Mouse (Mus musculus) kidney, embryonic 15.5 days (tissue): ENCODE data around the gene Gpd1. TPM values are rescaled to one million over a fixed set of nuclear protein-coding genes. Genes with fewer than 3 reads are reported as not detected.

Source experiments
- ATAC-seq: fragments of 200-750 bp; cut with Nextera tagmentation; replicated peaks from 2 replicates; pipeline ENCODE4 v1.8.0; 2017; ENCODE audit warnings: moderate TSS enrichment; ENCODE audit not compliant: low FRiP score
- H3K27ac ChIP-seq: fragments of 300-500 bp; sonication (generic); 2 replicates; pipeline ENCODE4 v1.5.1; 2015; ENCODE audit warnings: mild to moderate bottlenecking, inconsistent platforms
- H3K27me3 ChIP-seq: fragments of 300-500 bp; sonication (generic); 2 replicates; pipeline ENCODE4 v1.6.1; 2015; ENCODE audit warnings: inconsistent platforms
- H3K36me3 ChIP-seq: fragments of 300-500 bp; sonication (generic); 2 replicates; pipeline ENCODE4 v1.6.1; 2015; ENCODE audit warnings: inconsistent platforms
- H3K4me1 ChIP-seq: fragments of 300-500 bp; sonication (generic); 2 replicates; pipeline ENCODE4 v1.6.1; 2015; ENCODE audit warnings: inconsistent platforms
- H3K4me2 ChIP-seq: fragments of 300-500 bp; sonication (generic); 2 replicates; pipeline ENCODE4 v1.6.1; 2015; ENCODE audit warnings: moderate library complexity, mild to moderate bottlenecking, inconsistent platforms
- H3K4me3 ChIP-seq: fragments of 300-500 bp; sonication (generic); replicated peaks from 2 replicates; pipeline ENCODE4 v1.5.1; 2015; ENCODE audit warnings: mild to moderate bottlenecking, inconsistent platforms
- H3K9ac ChIP-seq: fragments of 300-500 bp; sonication (generic); 2 replicates; pipeline ENCODE4 v1.6.1; 2015; ENCODE audit warnings: mild to moderate bottlenecking, inconsistent platforms
- H3K9me3 ChIP-seq: fragments of 300-500 bp; sonication (generic); replicated peaks from 2 replicates; pipeline ENCODE4 v1.6.1; 2016; ENCODE audit warnings: inconsistent platforms
- whole genome bisulfite sequencing: fragments of 180-500 bp; shearing (Covaris S2); methylation state at CpG from one replicate; pipeline ENCODE4 v1.1.7; 2015; ENCODE audit warnings: mixed read lengths; 5-methylcytosine and 5-hydroxymethylcytosine counted together
- polyA plus RNA-seq: library from polyadenylated mRNA; unstranded; fragments of >200 nt; fragmentation: Nextera tagmentation; extraction: Ambion mirVana; gene quantifications from 2 replicates; pipeline ENCODE4 v1.2.1, GENCODE M21; 2015

Gpd1 gene
- polyA plus RNA-seq, 1 experiment from 2014 or later = 28.5 TPM

DNA sequence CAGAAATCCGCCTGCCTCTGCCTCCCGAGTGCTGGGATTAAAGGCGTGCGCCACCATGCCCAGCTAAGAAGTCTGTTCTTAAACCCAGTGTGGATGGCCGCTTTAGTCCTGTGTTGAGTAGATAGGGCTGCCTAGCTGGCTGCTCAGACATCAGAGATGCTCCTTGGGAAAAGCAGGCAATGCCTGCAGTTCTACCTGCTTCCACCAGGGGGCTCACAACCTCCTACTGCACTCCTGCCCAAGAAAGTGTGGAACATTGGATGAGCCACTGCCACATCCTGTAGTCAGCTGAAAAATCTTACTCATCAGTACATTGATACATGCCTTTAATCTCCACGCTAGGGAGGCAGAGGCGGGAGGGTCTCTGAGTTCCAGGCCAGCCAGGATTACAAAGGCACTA is 2.5 kb upstream of the Gpd1 start:
- Histone ChIP-seq H3K4me2 (no peak overlapping the region), H3K4me1 (peaks cover 54% of the 10 kb centered on the region), H3K9ac (no peak overlapping the region), H3K9me3 (no peaks in the 10 kb centered on the region), H3K27me3 (no peaks in the 10 kb centered on the region), H3K4me3 (no peak overlapping the region), H3K27ac (no peak overlapping the region; the same call in 1 of the 2 replicates), H3K36me3 (peaks cover 47% of the 10 kb centered on the region)
- ATAC-seq = no peak
- WGBS = 59% methylated on average over 7 of the region's 7 CpGs

DNA sequence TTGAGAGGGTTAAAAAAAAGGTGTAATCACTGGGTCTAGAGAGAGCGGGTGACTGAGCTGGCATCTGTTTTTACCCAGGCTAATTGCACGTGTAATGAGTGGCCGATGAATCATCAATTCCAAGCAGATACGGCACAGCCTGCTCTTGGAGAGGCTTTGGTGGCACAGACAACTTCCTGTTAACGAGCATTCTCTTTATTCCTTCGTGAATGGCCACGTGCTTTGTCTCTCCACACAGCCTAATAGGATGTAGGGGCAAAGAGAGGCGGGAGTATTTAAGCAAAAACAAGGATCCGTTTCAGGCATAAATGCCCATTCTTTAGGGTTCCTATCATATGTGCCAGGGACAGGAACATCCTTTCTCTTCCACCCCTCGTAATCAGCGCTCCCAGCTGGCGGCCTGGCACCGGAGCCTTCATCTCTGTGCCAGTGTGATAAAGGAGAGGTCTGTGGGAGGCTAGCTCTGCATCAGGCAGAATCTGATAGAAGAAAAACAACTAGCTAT is 1.9 kb upstream of the Gpd1 start:
- Histone ChIP-seq H3K36me3 (peaks cover 41% of the 10 kb centered on the region), H3K4me2 (no peak overlapping the region)

DNA sequence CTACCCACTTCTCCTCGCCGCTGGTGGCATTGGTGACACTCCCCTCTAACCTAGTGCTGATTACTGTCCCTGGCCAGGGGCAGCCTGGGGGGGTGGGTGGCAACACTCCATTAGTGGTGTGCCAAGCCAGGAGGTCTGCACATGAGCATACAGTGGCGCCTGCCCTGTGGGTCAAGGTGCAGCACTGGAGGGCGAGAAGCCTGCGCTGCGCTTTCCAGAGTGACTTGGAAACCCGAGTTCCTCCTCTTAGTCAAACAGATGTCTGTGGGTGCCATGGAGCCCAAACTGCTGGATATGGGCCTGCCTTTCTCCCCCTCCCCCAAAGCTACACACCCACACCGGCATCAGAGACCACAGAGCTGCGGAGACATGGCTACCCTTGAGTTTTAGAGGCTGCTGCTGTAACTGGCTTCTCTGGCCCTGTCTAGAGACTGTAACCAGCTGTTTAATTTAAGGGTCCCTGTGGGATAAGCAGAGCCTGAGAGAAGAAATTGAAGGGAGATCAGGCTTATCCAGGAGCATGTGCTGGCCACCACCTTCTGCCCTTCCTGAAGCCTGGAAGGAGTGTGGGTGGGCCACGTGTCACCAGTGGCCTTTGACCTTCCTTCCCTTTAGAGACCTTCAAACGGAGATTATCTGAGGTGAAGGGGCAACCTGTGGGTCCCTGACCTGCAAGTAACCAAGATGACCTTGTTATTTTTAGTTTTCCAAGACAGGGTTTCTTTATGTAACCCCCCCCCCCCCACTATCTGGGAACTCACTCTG is 1.2 kb upstream of the Gpd1 start:
- Histone ChIP-seq H3K4me1 (peaks cover 54% of the 10 kb centered on the region), H3K27me3 (no peaks in the 10 kb centered on the region), H3K9ac (no peak overlapping the region), H3K4me2 (peak overlapping the region; percentile 9; the same call in 1 of the 2 replicates), H3K36me3 (peaks cover 34% of the 10 kb centered on the region), H3K27ac (peak overlapping the region; percentile 48), H3K9me3 (no peaks in the 10 kb centered on the region), H3K4me3 (no peak overlapping the region)
- ATAC-seq = no peak
- 49% methylated on average over 11 of the region's 11 CpGs for WGBS

More for the DNA sequence above, 1.9 kb upstream of the Gpd1 start:
- no peaks in the 10 kb centered on the region for H3K9me3 ChIP-seq
- peaks cover 54% of the 10 kb centered on the region for H3K4me1 ChIP-seq
- no peak overlapping the region for H3K4me3 ChIP-seq
- no peaks in the 10 kb centered on the region for H3K27me3 ChIP-seq
- H3K27ac ChIP-seq = peak overlapping the region; percentile 48
- no peak overlapping the region for H3K9ac ChIP-seq
- 76% methylated on average over 13 of the region's 13 CpGs for WGBS
- no peak for ATAC-seq

DNA sequence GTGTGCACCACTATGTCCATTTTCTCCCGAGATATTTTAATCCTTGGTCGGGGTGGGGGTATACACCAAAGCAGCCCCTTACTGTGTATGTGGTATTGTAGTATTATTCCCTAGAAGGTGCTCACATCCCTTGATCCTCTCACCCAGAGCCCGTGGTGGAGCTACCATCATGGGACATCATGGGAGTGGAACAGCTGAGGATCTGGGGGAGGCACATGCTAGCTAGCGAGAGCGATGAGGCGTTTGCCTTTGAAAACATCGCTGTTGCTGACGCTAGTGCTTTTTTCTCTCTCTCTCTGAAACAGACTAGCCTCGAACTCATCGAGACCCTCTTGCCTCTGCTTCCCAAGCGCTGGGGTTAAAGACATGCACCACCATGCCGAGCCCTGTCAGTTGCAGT is 501 bp upstream of the Gpd1 start:
- no peak overlapping the region; the same call in 1 of the 2 replicates for H3K27ac ChIP-seq
- no peak for ATAC-seq
- no peak overlapping the region for H3K4me3 ChIP-seq
- H3K9ac ChIP-seq = no peak overlapping the region
- WGBS = 72% methylated on average over 12 of the region's 12 CpGs
- H3K4me2 ChIP-seq = no peak overlapping the region
- H3K9me3 ChIP-seq = no peaks in the 10 kb centered on the region
- no peaks in the 10 kb centered on the region for H3K27me3 ChIP-seq
- H3K36me3 ChIP-seq = peaks cover 27% of the 10 kb centered on the region
- peaks cover 57% of the 10 kb centered on the region for H3K4me1 ChIP-seq

DNA sequence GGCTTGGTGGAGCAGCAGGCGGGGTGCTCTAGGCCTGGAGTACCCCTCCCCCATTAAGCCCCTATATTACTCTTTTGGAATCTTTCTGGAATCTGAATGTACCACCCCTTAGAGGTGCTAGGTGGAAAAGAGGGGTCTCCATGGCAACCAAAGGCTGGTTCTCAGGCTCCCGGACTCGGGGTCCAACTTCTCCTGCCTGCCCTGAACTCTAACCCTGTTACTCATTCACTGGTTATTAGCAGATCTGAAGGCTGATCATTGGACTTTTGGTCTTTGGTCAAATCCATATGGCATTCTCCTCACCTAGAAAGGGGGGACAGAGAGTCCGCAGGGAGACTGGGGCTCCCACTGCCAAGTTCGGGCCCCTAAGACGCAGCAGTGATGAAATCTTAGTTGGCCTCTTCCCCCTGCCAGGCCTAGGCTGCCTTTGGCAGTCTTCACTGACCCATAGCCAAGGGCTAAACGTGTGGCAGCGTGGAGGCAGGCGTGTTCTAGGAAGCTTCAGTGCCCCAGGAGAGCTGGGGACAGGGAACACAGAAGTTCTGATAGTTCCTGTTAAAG is 1.2 kb downstream of the Gpd1 start:
- Histone ChIP-seq H3K9me3 (no peaks in the 10 kb centered on the region), H3K27ac (peak overlapping the region; percentile 73; the same call in 1 of the 2 replicates), H3K4me2 (peak overlapping the region; percentile 41), H3K4me1 (peaks cover 61% of the 10 kb centered on the region), H3K36me3 (peaks cover 10% of the 10 kb centered on the region), H3K9ac (no peak overlapping the region), H3K4me3 (peak overlapping the region; percentile 20; the same call in 1 of the 2 replicates), H3K27me3 (no peaks in the 10 kb centered on the region)
- no peak for ATAC-seq
- 73% methylated on average over 9 of the region's 9 CpGs for WGBS

DNA sequence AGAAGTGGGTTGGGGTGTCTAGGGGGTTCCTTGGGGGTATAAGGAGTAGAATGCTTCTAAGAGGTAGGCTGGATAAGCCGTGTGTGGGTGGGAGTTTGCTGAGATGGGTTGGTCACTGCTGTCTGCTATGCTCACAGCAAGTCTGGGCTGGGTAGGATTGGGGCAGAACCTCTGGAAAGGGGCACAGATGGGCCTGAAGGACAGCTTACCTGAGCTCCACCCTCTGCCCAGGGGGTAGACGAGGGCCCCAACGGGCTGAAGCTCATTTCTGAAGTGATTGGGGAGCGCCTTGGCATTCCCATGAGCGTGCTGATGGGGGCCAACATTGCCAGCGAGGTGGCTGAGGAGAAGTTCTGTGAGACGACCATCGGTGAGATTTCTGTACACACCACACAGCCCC is 2.5 kb downstream of the Gpd1 start:
- WGBS = 84% methylated on average over 8 of the region's 8 CpGs
- Histone ChIP-seq H3K36me3 (no peaks in the 10 kb centered on the region), H3K27ac (no peak overlapping the region), H3K4me3 (no peak overlapping the region), H3K27me3 (no peaks in the 10 kb centered on the region), H3K4me1 (peaks cover 75% of the 10 kb centered on the region), H3K4me2 (no peak overlapping the region), H3K9me3 (no peaks in the 10 kb centered on the region), H3K9ac (no peak overlapping the region)
- ATAC-seq = no peak

DNA sequence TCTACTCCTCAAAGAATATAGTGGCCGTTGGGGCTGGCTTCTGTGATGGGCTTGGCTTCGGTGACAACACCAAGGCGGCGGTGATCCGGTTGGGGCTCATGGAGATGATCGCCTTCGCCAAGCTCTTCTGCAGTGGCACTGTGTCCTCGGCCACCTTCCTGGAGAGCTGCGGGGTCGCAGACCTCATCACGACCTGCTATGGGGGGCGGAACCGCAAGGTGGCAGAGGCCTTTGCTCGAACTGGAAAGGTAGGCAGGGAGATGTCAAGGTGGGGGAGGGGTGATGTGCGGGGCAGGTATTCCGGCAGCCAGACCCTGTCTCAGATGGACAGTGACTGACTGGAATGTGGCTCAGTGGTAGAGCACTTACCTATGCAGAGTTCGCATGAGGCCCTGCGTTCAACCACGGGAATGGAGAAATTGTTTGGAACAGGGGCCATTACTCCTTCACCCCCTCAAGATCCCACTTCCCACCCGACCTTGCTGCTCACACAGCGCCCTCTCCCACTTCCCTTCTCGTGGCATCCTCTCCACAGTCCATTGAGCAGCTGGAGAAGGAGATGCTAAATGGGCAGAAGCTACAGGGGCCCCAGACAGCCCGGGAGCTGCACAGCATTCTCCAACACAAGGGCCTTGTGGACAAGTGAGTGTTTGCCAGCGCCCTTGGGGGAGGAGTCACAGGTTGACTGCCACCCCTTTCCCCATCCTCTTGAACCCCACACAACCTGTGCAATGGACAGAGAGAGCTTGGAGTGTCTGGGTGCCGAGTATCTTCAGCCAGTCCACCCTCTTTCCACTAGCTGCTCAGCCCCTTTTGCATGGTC is 4.8 kb downstream of the Gpd1 start:
- Histone ChIP-seq H3K36me3 (no peaks in the 10 kb centered on the region), H3K27me3 (no peaks in the 10 kb centered on the region), H3K4me1 (peaks cover 66% of the 10 kb centered on the region), H3K27ac (0 out of 2 replicates have a peak overlapping the region, but pooled peaks have one; percentile 6), H3K4me2 (no peak overlapping the region), H3K9ac (no peak overlapping the region), H3K4me3 (no peak overlapping the region), H3K9me3 (no peaks in the 10 kb centered on the region)
- WGBS = 76% methylated on average over 25 of the region's 25 CpGs
- no peak for ATAC-seq

DNA sequence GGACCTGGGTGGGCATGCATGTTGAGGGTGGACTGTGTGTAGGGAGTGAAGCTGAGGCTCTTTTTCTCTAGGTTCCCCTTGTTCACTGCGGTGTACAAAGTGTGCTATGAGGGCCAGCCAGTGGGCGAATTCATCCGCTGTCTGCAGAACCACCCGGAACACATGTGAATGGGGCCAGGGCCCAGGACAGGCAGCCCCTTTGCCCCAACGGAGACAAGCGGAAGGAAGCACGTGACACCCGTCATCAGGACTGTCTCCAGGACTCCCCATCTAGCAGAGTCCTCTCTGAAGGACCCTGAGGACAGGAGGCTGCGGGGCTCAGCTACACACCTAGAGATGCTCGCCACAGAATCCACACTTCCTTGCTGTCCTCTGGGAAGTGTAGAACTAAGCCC is 5.8 kb downstream of the Gpd1 start:
- no peaks in the 10 kb centered on the region for H3K9me3 ChIP-seq
- H3K9ac ChIP-seq = no peak overlapping the region
- peaks cover 60% of the 10 kb centered on the region for H3K4me1 ChIP-seq
- H3K4me2 ChIP-seq = peak overlapping the region; percentile 70; the same call in 1 of the 2 replicates
- 65% methylated on average over 10 of the region's 10 CpGs for WGBS
- H3K4me3 ChIP-seq = no peak overlapping the region
- H3K27ac ChIP-seq = peak overlapping the region; percentile 97
- peaks cover 8% of the 10 kb centered on the region for H3K36me3 ChIP-seq
- ATAC-seq = no peak
- no peaks in the 10 kb centered on the region for H3K27me3 ChIP-seq

DNA sequence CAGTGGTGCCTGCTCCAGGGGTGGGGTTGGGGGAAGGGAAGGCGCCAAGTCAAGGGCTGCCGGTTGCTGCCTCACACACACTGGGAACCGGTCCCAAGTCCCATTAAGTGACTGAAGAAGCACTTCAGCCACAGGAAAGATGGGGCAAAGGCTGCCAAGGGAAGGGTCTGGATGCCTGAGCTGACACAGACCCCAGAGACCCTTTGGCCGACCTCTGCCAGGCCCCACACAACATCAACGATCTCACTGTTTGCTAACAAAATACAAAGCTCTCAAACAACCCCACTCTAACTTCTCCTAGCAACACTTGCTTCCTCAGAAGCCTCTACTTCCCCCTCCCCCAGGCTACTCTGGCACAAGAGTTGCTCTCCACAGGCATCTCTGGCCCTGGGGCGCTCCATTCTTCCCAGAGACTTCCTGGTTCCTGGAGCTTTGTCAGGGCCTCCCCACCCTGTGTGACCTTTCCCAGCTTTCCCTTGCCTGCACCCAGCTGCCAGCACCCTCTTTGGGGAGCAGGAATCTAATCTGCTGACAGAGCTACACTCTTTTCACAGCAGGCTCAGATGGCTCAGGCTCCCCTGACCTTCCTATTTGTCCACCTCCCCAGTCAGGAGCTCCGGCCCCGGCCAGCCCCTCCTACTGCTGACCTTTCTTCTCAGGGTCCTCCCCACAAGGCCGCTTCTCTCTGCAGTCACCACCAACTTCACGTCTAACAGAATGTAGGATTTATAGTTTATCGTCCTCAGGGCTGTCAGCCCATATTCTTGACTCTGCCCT is 6.4 kb downstream of the Gpd1 start:
- peaks cover 54% of the 10 kb centered on the region for H3K4me1 ChIP-seq
- H3K27me3 ChIP-seq = no peaks in the 10 kb centered on the region
- ATAC-seq = peak; percentile 15; the same call in 1 of the 2 replicates
- H3K9ac ChIP-seq = peak overlapping the region; percentile 30
- no peak overlapping the region for H3K4me3 ChIP-seq
- peak overlapping the region; percentile 97 for H3K27ac ChIP-seq
- peak overlapping the region; percentile 70 for H3K4me2 ChIP-seq
- WGBS = 15% methylated on average over 11 of the region's 11 CpGs
- peaks cover 14% of the 10 kb centered on the region for H3K36me3 ChIP-seq
- no peaks in the 10 kb centered on the region for H3K9me3 ChIP-seq

DNA sequence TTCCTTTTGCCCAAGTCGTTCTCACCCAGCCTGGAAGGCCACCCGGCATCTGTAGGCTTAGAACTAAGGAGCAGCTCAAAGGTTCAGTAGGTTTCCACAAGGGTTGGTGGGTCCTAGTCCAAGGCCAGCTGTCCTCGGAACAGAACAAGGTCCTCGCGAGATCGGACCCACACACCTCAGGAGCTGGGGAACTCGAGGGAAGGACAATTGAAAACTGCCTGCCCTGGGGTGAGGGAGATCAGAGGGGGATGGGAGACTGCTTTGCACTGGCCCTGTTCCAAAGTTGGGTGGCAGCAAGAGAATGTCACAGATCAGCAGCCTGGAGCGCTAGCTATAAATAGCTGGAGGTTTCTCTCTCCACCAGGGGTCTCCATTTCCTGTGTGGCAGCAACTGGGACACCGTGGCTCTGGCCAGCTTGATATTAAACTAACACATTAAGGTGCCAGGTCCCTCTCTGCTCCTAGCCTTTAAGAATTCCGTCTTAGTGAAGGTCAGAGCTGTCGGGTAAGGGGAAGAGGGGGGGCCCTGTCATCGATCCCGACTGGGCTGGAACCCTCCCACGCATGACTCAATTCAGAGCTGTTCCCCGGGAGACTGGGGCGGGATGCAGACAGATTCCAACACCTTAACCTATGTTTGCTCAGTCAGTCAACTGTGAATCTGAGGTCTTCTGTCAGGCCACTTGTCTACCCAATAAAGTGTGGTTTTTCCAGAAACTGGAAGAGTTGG is 7.1 kb downstream of the Gpd1 start:
- H3K4me3 ChIP-seq = peak overlapping the region; percentile 91

More for the DNA sequence above, 7.1 kb downstream of the Gpd1 start:
- H3K4me2 ChIP-seq = peak overlapping the region; percentile 70
- peak; percentile 48 for ATAC-seq
- H3K4me1 ChIP-seq = peaks cover 49% of the 10 kb centered on the region
- peaks cover 22% of the 10 kb centered on the region for H3K36me3 ChIP-seq
- H3K9ac ChIP-seq = peak overlapping the region; percentile 30
- no peaks in the 10 kb centered on the region for H3K27me3 ChIP-seq
- H3K27ac ChIP-seq = peak overlapping the region; percentile 97
- peaks cover 4% of the 10 kb centered on the region; the same call in 1 of the 2 replicates for H3K9me3 ChIP-seq
- WGBS = 7% methylated on average over 16 of the region's 16 CpGs
